Mouse (Mus musculus) gastrocnemius, adult 2 months (tissue): ENCODE results near the gene Nr2f2. TPM values are rescaled to one million over a fixed set of nuclear protein-coding genes. Genes with fewer than 3 reads are reported as not detected.

Source experiments
- DNase-seq: peaks from one replicate; pipeline ENCODE4 v3.0.0; 2022
- H3K27ac ChIP-seq: fragments of 200-600 bp; 2 replicates; pipeline ENCODE4 v1.8.1; 2022; ENCODE audit warnings: mild to moderate bottlenecking
- H3K4me3 ChIP-seq: fragments of 200-600 bp; 2 replicates; pipeline ENCODE4 v1.8.1; 2022; ENCODE audit warnings: mild to moderate bottlenecking, moderate library complexity
- CTCF ChIP-seq: fragments of 200-600 bp; IDR thresholded peaks from 2 replicates; pipeline ENCODE4 v1.8.1; 2022; ENCODE audit warnings: antibody characterized with exemption, mild to moderate bottlenecking, moderate library complexity
- intact Hi-C: fragments of 180-260 bp; cut with DNase I; formaldehyde crosslinking; loops from one replicate; pipeline ENCODE4 v1.15.1; 2025
- total RNA-seq, 2 experiments: library from RNA; stranded (reverse); gene quantifications; 2 replicates each; pipeline ENCODE4 v1.2.3; 2021

The Nr2f2 gene
- total RNA-seq, 2 experiments from 2014 or later: 15.8 to 16.2 TPM

GRCm38 (mm10) chr7:70335411-70335810 is 31.1 kb downstream of the Nr2f2 start:
- no peak overlapping the region for H3K27ac ChIP-seq
- no peak for TF ChIP-seq CTCF
- intact Hi-C loops: loop anchor here (1.0 to 5.0 kb wide), 3 partner anchors 218 to 1358 kb away; no protein-coding TSS in a partner anchor
- DNase-seq: no peak
- H3K4me3 ChIP-seq: no peak overlapping the region

GRCm38 (mm10) chr7:70334836-70335235 is 31.7 kb downstream of the Nr2f2 start:
- H3K4me3 ChIP-seq: peak overlapping the region; percentile 67
- TF ChIP-seq CTCF: peak; percentile 95
- intact Hi-C loops: loop anchor here (1.0 to 5.0 kb wide), 3 partner anchors 218 to 1358 kb away; no protein-coding TSS in a partner anchor

GRCm38 (mm10) chr7:70333851-70334250 is 32.7 kb downstream of the Nr2f2 start:
- no peak for DNase-seq
- Histone ChIP-seq H3K27ac (no peak overlapping the region), H3K4me3 (no peak overlapping the region)
- intact Hi-C loops: no loop called here
- TF ChIP-seq CTCF: no peak

More at GRCm38 (mm10) chr7:70334836-70335235, 31.7 kb downstream of the Nr2f2 start:
- DNase-seq: peak; percentile 76
- H3K27ac ChIP-seq: no peak overlapping the region

- intact Hi-C loops: no loop called here
- no peak for DNase-seq
- Histone ChIP-seq H3K4me3 (no peak overlapping the region), H3K27ac (no peak overlapping the region)
- no peak for TF ChIP-seq CTCF
Observed at GRCm38 (mm10) chr7:70332926-70333664, 33.4 kb downstream of the Nr2f2 start.

DNA sequence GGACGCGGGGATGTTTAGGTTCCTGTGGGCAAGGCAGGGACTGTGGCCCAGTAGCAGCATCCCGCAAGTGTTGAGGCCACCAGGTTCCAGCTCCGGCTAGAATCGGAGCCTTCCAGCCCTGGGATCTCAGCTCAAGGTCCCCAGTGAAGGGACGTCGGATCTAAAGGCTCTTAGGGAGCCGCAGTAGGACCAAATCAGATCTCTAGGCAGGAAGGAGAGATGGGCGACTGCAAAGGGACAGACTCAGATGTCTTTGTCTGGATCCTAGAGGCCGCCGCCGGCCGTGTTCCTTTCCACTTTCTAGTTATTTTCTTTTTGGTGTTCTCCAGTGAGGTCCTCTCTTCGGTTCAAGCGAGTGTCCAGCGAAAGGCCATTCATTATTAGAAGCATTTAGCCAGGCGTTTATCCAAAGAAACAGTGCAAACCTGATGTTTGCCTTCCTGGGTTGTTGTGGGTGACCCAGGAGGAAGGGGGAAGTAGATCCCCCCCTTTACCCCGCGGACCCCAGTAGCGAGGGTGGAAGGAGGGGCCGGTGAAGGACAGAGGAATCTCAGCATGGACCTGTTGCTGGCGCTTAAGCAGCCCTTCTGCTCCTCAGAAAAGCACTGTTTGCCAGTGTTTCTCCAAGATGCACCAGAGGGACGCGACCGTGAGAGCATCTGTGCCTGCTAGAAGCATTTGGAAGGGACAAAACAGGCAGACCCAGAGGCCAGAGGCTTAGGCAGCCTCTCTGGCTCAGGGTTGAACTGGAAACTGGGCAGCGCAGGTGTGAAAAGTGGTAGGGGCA is 34.3 kb downstream of the Nr2f2 start:
- Histone ChIP-seq H3K27ac (peak overlapping the region; percentile 69), H3K4me3 (peak overlapping the region; percentile 74)
- intact Hi-C loops: no loop called here
- TF ChIP-seq CTCF: no peak
- no peak for DNase-seq

DNA sequence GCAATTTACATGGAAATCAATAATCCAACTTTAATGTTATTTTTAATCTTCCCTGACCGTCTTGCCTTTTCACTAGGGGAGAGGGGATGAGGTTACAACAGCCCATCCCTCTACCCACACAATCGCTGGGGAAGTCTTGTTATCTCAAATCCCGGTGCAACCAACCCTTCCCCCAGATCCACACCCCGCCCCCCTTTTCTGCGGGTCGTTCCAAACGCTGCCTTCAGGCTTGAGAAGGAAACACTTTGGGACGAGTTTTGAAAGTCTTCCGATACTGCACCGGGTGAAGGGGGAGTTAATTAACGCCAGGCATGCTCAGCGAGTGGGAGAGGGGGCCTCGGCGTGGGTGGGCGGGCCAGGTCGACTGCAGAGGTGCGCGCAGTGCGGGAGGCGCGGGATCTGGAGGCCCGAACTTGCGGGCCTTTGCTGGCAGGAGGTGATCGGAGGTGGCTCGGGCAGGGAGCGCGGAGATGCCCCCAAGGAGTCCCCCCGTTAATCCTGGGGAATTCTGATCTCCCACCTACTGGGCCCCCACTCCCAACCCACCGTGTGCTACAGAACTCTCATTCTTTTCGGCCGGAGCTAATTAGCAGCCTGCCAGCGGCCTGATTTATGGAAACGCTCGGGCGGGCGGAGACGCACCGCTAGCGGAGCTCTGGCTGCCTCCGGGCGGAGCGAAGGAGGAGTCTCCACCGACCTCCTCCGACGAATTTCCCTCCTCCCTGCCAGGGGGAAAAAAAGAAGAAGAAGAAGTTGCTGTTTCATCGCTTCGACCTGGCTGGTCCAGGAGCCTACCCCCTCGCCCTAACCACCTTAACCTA is 35.1 kb downstream of the Nr2f2 start:
- H3K4me3 ChIP-seq: peak overlapping the region; percentile 74
- peak; percentile 54 for DNase-seq
- intact Hi-C loops: no loop called here
- peak overlapping the region; percentile 69 for H3K27ac ChIP-seq
- TF ChIP-seq CTCF: no peak

- no peak for TF ChIP-seq CTCF
- intact Hi-C loops: no loop called here
Observed at GRCm38 (mm10) chr7:70330761-70331242, 35.7 kb downstream of the Nr2f2 start.

GRCm38 (mm10) chr7:70330207-70330562 is 36.4 kb downstream of the Nr2f2 start:
- intact Hi-C loops: no loop called here
- Histone ChIP-seq H3K4me3 (no peak overlapping the region), H3K27ac (no peak overlapping the region)
- DNase-seq: no peak
- no peak for TF ChIP-seq CTCF

More at GRCm38 (mm10) chr7:70330761-70331242, 35.7 kb downstream of the Nr2f2 start:
- H3K4me3 ChIP-seq: peak overlapping the region; percentile 74
- no peak for DNase-seq
- H3K27ac ChIP-seq: no peak overlapping the region

DNA sequence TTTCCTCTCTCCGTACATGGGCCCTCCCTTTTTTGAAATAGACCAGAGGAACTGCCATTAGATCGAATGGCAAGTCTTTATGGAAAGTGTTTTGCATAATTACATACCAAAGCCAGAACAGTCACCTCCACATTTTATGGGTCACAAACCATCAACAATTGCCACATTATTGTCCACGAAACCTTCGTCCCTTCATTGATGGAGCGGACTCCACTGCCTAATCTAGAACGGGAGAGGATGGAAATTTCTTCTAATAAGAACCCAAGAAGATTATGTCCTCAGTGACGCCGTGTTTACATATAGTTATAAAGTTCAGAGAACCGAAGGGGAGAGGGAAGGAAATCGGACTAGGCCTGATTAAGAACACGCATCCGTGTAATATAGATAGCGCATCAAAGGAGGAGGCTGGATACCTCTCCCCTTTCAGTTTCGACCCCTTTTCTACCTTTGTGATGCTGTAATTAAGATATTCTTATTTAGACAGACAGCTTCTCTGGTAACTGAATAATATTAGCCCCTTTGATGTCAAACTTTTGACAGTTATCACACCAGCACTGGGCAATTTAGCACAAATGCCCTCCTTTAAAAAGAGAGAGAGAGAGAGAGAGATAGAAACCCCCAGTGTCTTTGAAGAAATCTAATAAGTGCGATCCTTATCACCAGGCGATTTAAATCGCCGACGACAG is 36.9 kb downstream of the Nr2f2 start:
- Histone ChIP-seq H3K4me3 (no peak overlapping the region), H3K27ac (no peak overlapping the region)
- intact Hi-C loops: loop anchor here (5.0 kb wide), 1 partner anchor 47 kb away; no protein-coding TSS in a partner anchor
- DNase-seq: no peak
- no peak for TF ChIP-seq CTCF

DNA sequence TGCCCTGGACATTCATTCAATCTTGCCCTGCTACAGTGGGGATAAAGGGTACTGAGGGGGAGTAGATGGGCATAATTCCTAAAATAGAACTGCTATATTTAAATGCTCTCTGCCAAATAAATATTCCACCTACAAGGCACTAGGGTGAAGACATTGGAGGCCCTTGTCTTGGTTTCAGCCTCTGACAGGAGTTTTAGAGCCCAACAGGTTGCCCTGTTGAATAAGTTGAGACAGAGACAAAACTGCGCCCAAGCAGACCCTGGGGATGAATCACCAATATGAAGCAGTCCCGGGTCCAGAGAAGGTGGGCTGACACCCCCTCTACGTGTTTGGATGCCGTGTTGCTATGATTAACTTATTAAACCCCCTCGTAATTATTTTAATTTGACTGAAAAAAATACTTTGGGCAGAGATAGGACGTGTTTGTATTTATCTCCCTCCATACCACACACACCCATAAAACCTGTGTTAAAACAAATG is 37.5 kb downstream of the Nr2f2 start:
- no peak for TF ChIP-seq CTCF
- intact Hi-C loops: loop anchor here (5.0 kb wide), 1 partner anchor 47 kb away; no protein-coding TSS in a partner anchor

DNA sequence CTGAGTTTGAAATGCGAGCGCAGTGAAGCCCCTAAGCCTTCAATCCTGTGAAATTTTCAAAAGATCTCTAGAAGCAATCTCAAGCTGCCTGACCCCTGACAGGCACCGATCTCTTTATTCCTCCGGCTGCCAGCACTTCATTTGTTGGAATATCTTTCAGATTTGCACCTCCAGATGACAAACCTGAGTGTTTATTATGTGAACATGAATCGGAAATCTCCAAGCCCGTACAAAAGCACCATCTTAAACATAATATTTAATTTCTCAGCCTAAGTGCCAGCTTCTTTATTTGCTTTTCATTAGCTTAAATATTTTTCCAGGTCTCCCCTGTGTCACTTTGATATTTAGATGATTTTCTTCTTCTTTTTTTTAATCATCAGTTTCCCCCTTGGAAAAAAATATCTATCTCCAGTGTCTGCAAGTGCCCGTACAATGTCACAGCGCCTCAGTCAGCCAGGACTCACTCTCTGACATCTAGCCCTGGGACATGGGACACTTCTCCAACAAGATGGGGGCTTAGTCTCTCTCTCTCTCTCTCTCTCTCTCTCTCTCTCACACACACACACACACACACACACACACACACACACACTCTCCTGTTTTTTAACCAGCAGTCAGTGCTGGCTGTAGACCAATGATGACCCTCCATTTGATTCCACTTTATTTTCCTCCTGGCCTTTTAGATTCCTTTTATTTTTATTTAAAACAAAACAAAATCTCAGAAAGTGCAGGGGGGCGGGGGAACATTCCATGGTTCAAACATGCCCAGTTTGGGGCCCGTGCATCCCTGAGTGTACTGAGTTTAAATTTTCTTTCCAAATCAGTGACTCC is 38.1 kb downstream of the Nr2f2 start:
- no peak for TF ChIP-seq CTCF
- intact Hi-C loops: loop anchor here (5.0 kb wide), 1 partner anchor 46 kb away; no protein-coding TSS in a partner anchor

More for the DNA sequence above, 37.5 kb downstream of the Nr2f2 start:
- no peak for DNase-seq
- Histone ChIP-seq H3K27ac (no peak overlapping the region), H3K4me3 (no peak overlapping the region)

More for the DNA sequence above, 38.1 kb downstream of the Nr2f2 start:
- H3K27ac ChIP-seq: no peak overlapping the region
- no peak overlapping the region for H3K4me3 ChIP-seq
- no peak for DNase-seq
